Mouse (Mus musculus) liver, embryonic 14.5 days (tissue): ENCODE measurements around the gene H3f3b.

Source experiments
- CTCF ChIP-seq: IDR thresholded peaks from 2 replicates; pipeline ENCODE4 v1.5.1; 2016; ENCODE audit warnings: antibody characterized with exemption, low read depth, control low read depth
- EP300 ChIP-seq: IDR thresholded peaks from 2 replicates; pipeline ENCODE4 v1.6.1; 2016; ENCODE audit warnings: antibody characterized with exemption, low read depth

GRCm38 (mm10) chr11:116034584-116034983, 6.8 kb upstream of the H3f3b start:
- TF ChIP-seq CTCF (no peak), EP300 (no peak)
